Mouse (Mus musculus) limb, embryonic 10.5 days (tissue): Measurements from ENCODE around the gene Rnf212b. TPM values are rescaled to one million over a fixed set of nuclear protein-coding genes. Genes with fewer than 3 reads are reported as not detected.

Experiments
- DNase-seq: peaks from one replicate; pipeline ENCODE4 v3.0.0-alpha.2; 2017; ENCODE audit warnings: low spot score
- H3K27ac ChIP-seq: fragments of 300-500 bp; sonication (generic); 2 replicates; pipeline ENCODE4 v1.5.1; 2016; ENCODE audit warnings: mild to moderate bottlenecking
- H3K27me3 ChIP-seq: fragments of 300-500 bp; sonication (generic); 2 replicates; pipeline ENCODE4 v1.6.1; 2016; ENCODE audit warnings: low read depth, mild to moderate bottlenecking; ENCODE audit not compliant: poor library complexity, severe bottlenecking
- H3K36me3 ChIP-seq: fragments of 300-500 bp; sonication (generic); 2 replicates; pipeline ENCODE4 v1.6.1; 2016; ENCODE audit warnings: mild to moderate bottlenecking, moderate library complexity
- H3K4me1 ChIP-seq: fragments of 300-500 bp; sonication (generic); 2 replicates; pipeline ENCODE4 v1.6.1; 2016
- H3K4me3 ChIP-seq: fragments of 300-500 bp; sonication (generic); 2 replicates; pipeline ENCODE4 v1.5.1; 2016; ENCODE audit warnings: mild to moderate bottlenecking, moderate library complexity
- H3K9me3 ChIP-seq: fragments of 300-500 bp; sonication (generic); replicated peaks from 2 replicates; pipeline ENCODE4 v1.6.1; 2016; ENCODE audit warnings: mild to moderate bottlenecking
- WGBS: fragments of 180-500 bp; shearing (Covaris S2); methylation state at CpG from one replicate; pipeline ENCODE4 v1.1.7; 2016; 5-methylcytosine and 5-hydroxymethylcytosine counted together
- polyA plus RNA-seq: library from polyadenylated mRNA; unstranded; fragments of >200 nt; fragmentation: Nextera tagmentation; extraction: Ambion mirVana; gene quantifications from 2 replicates; pipeline ENCODE4 v1.2.1, GENCODE M21; 2016

Gene Rnf212b
- polyA plus RNA-seq, 1 experiment from 2014 or later, result not detected

- 24% methylated on average over 21 of the region's 21 CpGs for WGBS
- no peak for DNase-seq
- Histone ChIP-seq H3K27ac (peak overlapping the region; percentile 91), H3K9me3 (no peaks in the 10 kb centered on the region), H3K27me3 (no peaks in the 10 kb centered on the region), H3K4me3 (peak overlapping the region; percentile 66), H3K4me1 (peaks cover 28% of the 10 kb centered on the region), H3K36me3 (peaks cover 16% of the 10 kb centered on the region)
These were observed 70.2 kb downstream of the Rnf212b start for GRCm38 (mm10) chr14:54884022-54884712.

- Histone ChIP-seq H3K27ac (0 out of 2 replicates have a peak overlapping the region, but pooled peaks have one; percentile 91), H3K36me3 (peaks cover 16% of the 10 kb centered on the region), H3K9me3 (no peaks in the 10 kb centered on the region), H3K4me3 (no peak overlapping the region), H3K27me3 (no peaks in the 10 kb centered on the region), H3K4me1 (peaks cover 28% of the 10 kb centered on the region)
- 93% methylated on average over 11 of the region's 11 CpGs for WGBS
- no peak for DNase-seq
These were observed 71.4 kb downstream of the Rnf212b start for GRCm38 (mm10) chr14:54885309-54885708.

- Histone ChIP-seq H3K9me3 (no peaks in the 10 kb centered on the region), H3K27ac (peak within 1 kb of the TSS; percentile 100), H3K4me1 (peaks cover 12% of the 10 kb centered on the region), H3K36me3 (peaks cover 19% of the 10 kb centered on the region), H3K4me3 (peak within 1 kb of the TSS; percentile 98), H3K27me3 (no peaks in the 10 kb centered on the region)
- DNase-seq, result no peak
- 96% methylated on average over 3 of the region's 3 CpGs for WGBS
These were observed 78.3 kb downstream of the Rnf212b start, which contains the start of gene Pabpn1 for GRCm38 (mm10) chr14:54892200-54892599. Pabpn1 (plus strand) TSS chr14:54892500.

- Histone ChIP-seq H3K36me3 (peaks cover 34% of the 10 kb centered on the region), H3K27me3 (no peaks in the 10 kb centered on the region), H3K4me3 (peak overlapping the region; percentile 98), H3K4me1 (peaks cover 12% of the 10 kb centered on the region), H3K27ac (peak overlapping the region; percentile 100), H3K9me3 (no peaks in the 10 kb centered on the region)
- peak; percentile 92 for DNase-seq
- WGBS, result under 1% methylated on average over 38 of the region's 38 CpGs
These were observed 79.8 kb downstream of the Rnf212b start for GRCm38 (mm10) chr14:54893651-54894181.

- Histone ChIP-seq H3K27me3 (no peaks in the 10 kb centered on the region), H3K4me3 (peak overlapping the region; percentile 98), H3K9me3 (no peaks in the 10 kb centered on the region), H3K27ac (peak overlapping the region; percentile 100), H3K36me3 (peaks cover 40% of the 10 kb centered on the region), H3K4me1 (peaks cover 12% of the 10 kb centered on the region)
- DNase-seq, result peak; percentile 78
- under 1% methylated on average over 54 of the region's 54 CpGs for WGBS
These were observed 80.6 kb downstream of the Rnf212b start for GRCm38 (mm10) chr14:54894296-54895151.

GRCm38 (mm10) chr14:54897445-54897844 is 83.5 kb downstream of the Rnf212b start:
- no peaks in the 10 kb centered on the region for H3K27me3 ChIP-seq
- peaks cover 42% of the 10 kb centered on the region for H3K36me3 ChIP-seq
- peaks cover 12% of the 10 kb centered on the region for H3K4me1 ChIP-seq
- 68% methylated on average over 2 of the region's 2 CpGs for WGBS
- H3K4me3 ChIP-seq, result no peak overlapping the region
- no peaks in the 10 kb centered on the region for H3K9me3 ChIP-seq
- no peak overlapping the region for H3K27ac ChIP-seq
- no peak for DNase-seq

- H3K4me1 ChIP-seq, result peaks cover 3% of the 10 kb centered on the region
- H3K4me3 ChIP-seq, result no peak overlapping the region
- peak; percentile 63 for DNase-seq
- no peak overlapping the region for H3K27ac ChIP-seq
- H3K27me3 ChIP-seq, result no peaks in the 10 kb centered on the region
- peaks cover 49% of the 10 kb centered on the region for H3K36me3 ChIP-seq
- H3K9me3 ChIP-seq, result no peaks in the 10 kb centered on the region
- 3% methylated on average over 3 of the region's 3 CpGs for WGBS
These were observed 86.4 kb downstream of the Rnf212b start for GRCm38 (mm10) chr14:54900383-54900782.

- Histone ChIP-seq H3K4me3 (no peak overlapping the region), H3K4me1 (peaks cover under 1% of the 10 kb centered on the region; the same call in 1 of the 2 replicates), H3K27ac (no peak overlapping the region), H3K36me3 (peaks cover 46% of the 10 kb centered on the region), H3K27me3 (no peaks in the 10 kb centered on the region), H3K9me3 (no peaks in the 10 kb centered on the region)
- WGBS, result 90% methylated on average over 4 of the region's 4 CpGs
- no peak for DNase-seq
These were observed 89.7 kb downstream of the Rnf212b start for GRCm38 (mm10) chr14:54903641-54904040.

Other genes with a start within 250 kb of the Rnf212b start
- 70.1 and 75.3 TPM in 2 replicates for gene Ajuba, start 236.6 kb upstream of the Rnf212b start, polyA plus RNA-seq
- gene 4931414P19Rik, start 208.1 kb upstream of the Rnf212b start, polyA plus RNA-seq, result 11.1 and 13.5 TPM in 2 replicates
- gene Psmb5, start 196.1 kb upstream of the Rnf212b start, polyA plus RNA-seq, result 508 and 553 TPM in 2 replicates
- gene Psmb11, start 192.7 kb upstream of the Rnf212b start, polyA plus RNA-seq, result 0.13 and 0.14 TPM in 2 replicates
- not detected in 2 replicates for gene Gm17606, start 173.2 kb upstream of the Rnf212b start, polyA plus RNA-seq
- 7.1 and 8.1 TPM in 2 replicates for gene Cdh24, start 172.8 kb upstream of the Rnf212b start, polyA plus RNA-seq
- gene 1700123O20Rik, start 127.9 kb upstream of the Rnf212b start, polyA plus RNA-seq, result 112 and 116 TPM in 2 replicates
- 142 and 144 TPM in 2 replicates for gene Acin1, start 127.2 kb upstream of the Rnf212b start, polyA plus RNA-seq
- gene Gm29776, start 115.3 kb upstream of the Rnf212b start, polyA plus RNA-seq, result 0.10 and 0.16 TPM in 2 replicates
- not detected in 2 replicates for gene Cebpe, start 102.0 kb upstream of the Rnf212b start, polyA plus RNA-seq
- gene Slc7a8, start 32.2 kb upstream of the Rnf212b start, polyA plus RNA-seq, result 0.50 and 0.77 TPM in 2 replicates
- 17.8 and 22.6 TPM in 2 replicates for gene Homez, start 56.8 kb downstream of the Rnf212b start, polyA plus RNA-seq
- gene Ppp1r3e, start 63.4 kb downstream of the Rnf212b start, polyA plus RNA-seq, result 0.08 TPM in 1 of 2 replicates, not detected in the other
- 1.7 and 2.2 TPM in 2 replicates for gene Bcl2l2, start 69.2 kb downstream of the Rnf212b start, polyA plus RNA-seq
- 0.55 TPM in 1 of 2 replicates, not detected in the other for gene Gm20521, start 69.3 kb downstream of the Rnf212b start, polyA plus RNA-seq
- 173 and 178 TPM in 2 replicates for gene Pabpn1, start 78.4 kb downstream of the Rnf212b start, polyA plus RNA-seq
- 31.2 and 52.7 TPM in 2 replicates for gene Slc22a17, start 99.0 kb downstream of the Rnf212b start, polyA plus RNA-seq
- gene Efs, start 112.0 kb downstream of the Rnf212b start, polyA plus RNA-seq, result 40.2 and 53.4 TPM in 2 replicates
- 0.14 TPM in 1 of 2 replicates, not detected in the other for gene Il25, start 118.6 kb downstream of the Rnf212b start, polyA plus RNA-seq
- 0.38 and 1.2 TPM in 2 replicates for gene Cmtm5, start 122.1 kb downstream of the Rnf212b start, polyA plus RNA-seq
- gene Myh6, start 152.8 kb downstream of the Rnf212b start, polyA plus RNA-seq, result 1.5 and 2.3 TPM in 2 replicates
- not detected in 2 replicates for gene Gm17428, start 162.8 kb downstream of the Rnf212b start, polyA plus RNA-seq
- 2.2 and 4.4 TPM in 2 replicates for gene Myh7, start 180.5 kb downstream of the Rnf212b start, polyA plus RNA-seq
- gene Ngdn, start 201.3 kb downstream of the Rnf212b start, polyA plus RNA-seq, result 97.5 and 98.1 TPM in 2 replicates